Mouse (Mus musculus) spleen, adult 2 months (tissue): ENCODE measurements around the gene Crim1. TPM values are rescaled to one million over a fixed set of nuclear protein-coding genes. Genes with fewer than 3 reads are reported as not detected.

Experiments
- DNase-seq, 2 experiments: peaks; one replicate each; pipeline versions ENCODE4 v3.0.0 to v3.0.0-alpha.2; 2012 to 2021; ENCODE audit warnings: low spot score in 2 of 2, low read depth in 1 of 2
- H3K27ac ChIP-seq: fragments of 200-500 bp; 2 replicates; pipeline ENCODE4 v1.5.1; 2012; ENCODE audit warnings: low read length, inconsistent platforms; ENCODE audit not compliant: insufficient read depth
- H3K27me3 ChIP-seq: fragments of 200-500 bp; 2 replicates; pipeline ENCODE4 v1.6.1; 2012; ENCODE audit warnings: mild to moderate bottlenecking, moderate library complexity, low read length, inconsistent platforms; ENCODE audit not compliant: control insufficient read depth, insufficient read depth
- H3K36me3 ChIP-seq: fragments of 200-500 bp; 2 replicates; pipeline ENCODE4 v1.6.1; 2012; ENCODE audit warnings: mild to moderate bottlenecking, low read length, inconsistent platforms; ENCODE audit not compliant: control insufficient read depth, insufficient read depth
- H3K4me1 ChIP-seq: fragments of 200-500 bp; 2 replicates; pipeline ENCODE4 v1.6.1; 2011; ENCODE audit warnings: inconsistent platforms; ENCODE audit not compliant: control insufficient read depth, insufficient read depth, insufficient read length
- H3K4me3 ChIP-seq: fragments of 200-500 bp; 2 replicates; pipeline ENCODE4 v1.5.1; 2011; ENCODE audit warnings: mild to moderate bottlenecking, inconsistent platforms; ENCODE audit not compliant: insufficient read depth, insufficient read length; ENCODE audit errors: extremely low read depth
- CTCF ChIP-seq: fragments of 200-500 bp; IDR thresholded peaks from 2 replicates; pipeline ENCODE4 v1.5.1; 2011; ENCODE audit warnings: mild to moderate bottlenecking, inconsistent platforms; ENCODE audit not compliant: insufficient read depth, insufficient read length, insufficient replicate concordance; ENCODE audit errors: extremely low read depth
- POLR2A ChIP-seq: fragments of 200-500 bp; IDR thresholded peaks from 2 replicates; pipeline ENCODE4 v1.6.1; 2011; ENCODE audit warnings: low read depth, low read length, inconsistent platforms
- WGBS: fragments of 180-500 bp; shearing (Covaris S2); methylation state at CpG from one replicate; pipeline ENCODE4 v1.1.7; 2018; 5-methylcytosine and 5-hydroxymethylcytosine counted together
- polyA plus RNA-seq: library from polyadenylated mRNA; depleted of rRNA; stranded (reverse); fragments of >200 nt; gene quantifications from 2 replicates; pipeline ENCODE4 v1.2.3, GENCODE M21; 2012

The Crim1 gene
- polyA plus RNA-seq, 1 experiment: 20.5 TPM

DNA sequence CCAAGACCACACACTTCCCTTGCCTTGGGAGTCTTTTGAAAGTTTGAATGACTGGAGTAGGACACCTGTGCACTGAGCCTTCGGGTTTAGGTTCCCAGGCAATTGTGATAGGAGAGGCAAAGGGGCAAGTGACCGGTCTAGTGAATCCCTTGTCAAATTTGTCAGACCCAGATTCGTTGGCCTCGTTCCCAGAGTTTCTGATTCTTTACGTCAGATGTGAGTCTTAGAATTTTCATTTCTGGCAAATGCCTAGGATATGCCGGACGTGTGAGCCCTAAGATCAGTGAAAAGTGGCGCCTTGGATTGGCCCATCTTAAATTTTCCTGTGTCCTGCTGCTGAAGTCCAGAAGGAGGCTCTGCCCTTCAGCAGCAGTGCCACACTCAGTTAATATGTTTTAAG, 71.7 kb downstream of the Crim1 start:
- 80% methylated on average over 8 of the region's 8 CpGs for WGBS
- Histone ChIP-seq H3K36me3 (no peaks in the 10 kb centered on the region), H3K4me3 (no peak overlapping the region), H3K27me3 (no peaks in the 10 kb centered on the region), H3K27ac (no peak overlapping the region), H3K4me1 (no peaks in the 10 kb centered on the region)
- no peak for DNase-seq
- TF ChIP-seq CTCF: no peak
- no peak for TF ChIP-seq POLR2A

DNA sequence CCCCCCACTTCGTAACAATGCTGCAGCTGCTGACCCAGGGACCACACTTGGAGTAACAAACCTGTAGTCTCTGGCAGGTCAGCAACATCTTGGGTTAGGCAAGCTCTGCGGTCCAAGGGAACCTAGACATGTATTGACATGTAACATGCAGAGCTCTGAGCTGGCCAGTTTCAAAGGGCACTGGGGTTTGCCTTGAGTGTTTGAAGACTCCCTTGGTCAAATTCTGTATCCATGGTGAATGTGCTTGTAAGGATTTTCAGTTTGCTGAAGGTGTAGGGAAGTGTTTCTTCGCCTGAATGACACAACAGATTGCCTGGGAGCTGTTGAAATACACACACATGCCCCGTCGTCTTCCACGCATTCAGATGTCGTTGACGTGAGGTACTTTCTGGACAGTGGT, 72.1 kb downstream of the Crim1 start:
- WGBS: 90% methylated on average over 8 of the region's 8 CpGs
- Histone ChIP-seq H3K4me1 (no peaks in the 10 kb centered on the region), H3K36me3 (no peaks in the 10 kb centered on the region), H3K27ac (no peak overlapping the region), H3K4me3 (no peak overlapping the region), H3K27me3 (no peaks in the 10 kb centered on the region)
- no peak for DNase-seq
- TF ChIP-seq POLR2A (no peak), CTCF (no peak)

DNA sequence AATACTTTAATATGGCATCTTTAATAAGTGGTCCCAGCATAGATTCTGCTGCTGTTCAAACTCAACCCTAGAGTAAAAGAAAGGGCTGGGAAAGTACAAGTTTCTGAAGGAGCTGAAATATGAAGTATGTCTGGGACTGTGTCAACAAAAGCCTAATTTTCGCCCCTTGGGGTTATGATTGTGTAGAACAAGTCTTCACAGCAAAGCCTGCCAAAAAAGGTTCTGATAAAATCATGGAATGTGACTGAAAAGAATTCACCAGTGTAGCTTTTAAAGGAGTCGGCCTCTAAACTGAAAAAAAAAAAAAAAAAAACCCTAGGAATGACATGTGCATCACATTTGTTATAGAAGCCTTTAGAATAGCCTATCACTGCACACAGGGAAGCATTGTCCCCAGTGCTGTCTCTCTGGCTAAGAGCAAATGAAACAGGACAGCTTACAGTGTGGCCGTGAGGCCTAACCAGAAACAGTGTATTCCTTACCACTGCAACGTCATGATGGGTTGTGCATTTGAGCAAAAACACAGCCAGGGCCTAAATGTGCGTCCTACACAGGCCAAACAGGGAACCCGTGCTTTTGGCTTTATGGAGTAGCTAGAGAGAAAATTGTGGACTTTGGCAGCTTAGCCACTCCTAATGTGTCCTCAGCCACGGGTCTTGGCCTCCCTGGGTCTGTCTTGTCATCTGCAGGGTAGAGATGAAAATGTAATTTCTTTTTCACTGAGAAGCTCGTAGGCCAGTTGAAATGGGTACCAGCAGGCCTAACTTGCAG, 72.8 kb downstream of the Crim1 start:
- TF ChIP-seq CTCF (no peak), POLR2A (no peak)
- Histone ChIP-seq H3K4me3 (no peak overlapping the region), H3K27me3 (no peaks in the 10 kb centered on the region), H3K4me1 (no peaks in the 10 kb centered on the region), H3K27ac (no peak overlapping the region), H3K36me3 (no peaks in the 10 kb centered on the region)
- no peak for DNase-seq
- WGBS: 87% methylated on average over 8 of the region's 8 CpGs

DNA sequence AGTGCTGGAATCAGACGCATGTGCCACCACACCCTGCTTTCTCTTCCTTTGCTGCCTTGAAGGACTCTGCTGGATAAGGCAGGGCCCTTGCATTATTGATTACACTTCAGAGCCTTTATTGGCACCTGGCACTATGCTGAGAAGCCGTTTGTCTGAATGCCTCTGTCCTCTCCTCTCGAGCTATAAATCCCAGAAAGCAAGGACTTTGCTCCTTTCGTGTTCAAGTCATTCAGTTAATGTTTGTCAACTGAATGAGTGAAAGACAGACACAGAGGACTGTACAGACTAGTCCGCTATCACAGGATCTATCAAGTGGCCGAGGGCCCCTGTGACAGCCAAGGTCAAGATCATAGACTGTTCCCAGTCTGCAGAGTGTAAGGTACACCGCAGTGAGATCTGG, 73.8 kb downstream of the Crim1 start:
- H3K36me3 ChIP-seq: no peaks in the 10 kb centered on the region
- H3K4me3 ChIP-seq: no peak overlapping the region
- TF ChIP-seq POLR2A (no peak), CTCF (no peak)
- H3K27me3 ChIP-seq: no peaks in the 10 kb centered on the region
- no peak for DNase-seq
- no peaks in the 10 kb centered on the region for H3K4me1 ChIP-seq
- no peak overlapping the region for H3K27ac ChIP-seq
- 88% methylated on average over 7 of the region's 7 CpGs for WGBS

DNA sequence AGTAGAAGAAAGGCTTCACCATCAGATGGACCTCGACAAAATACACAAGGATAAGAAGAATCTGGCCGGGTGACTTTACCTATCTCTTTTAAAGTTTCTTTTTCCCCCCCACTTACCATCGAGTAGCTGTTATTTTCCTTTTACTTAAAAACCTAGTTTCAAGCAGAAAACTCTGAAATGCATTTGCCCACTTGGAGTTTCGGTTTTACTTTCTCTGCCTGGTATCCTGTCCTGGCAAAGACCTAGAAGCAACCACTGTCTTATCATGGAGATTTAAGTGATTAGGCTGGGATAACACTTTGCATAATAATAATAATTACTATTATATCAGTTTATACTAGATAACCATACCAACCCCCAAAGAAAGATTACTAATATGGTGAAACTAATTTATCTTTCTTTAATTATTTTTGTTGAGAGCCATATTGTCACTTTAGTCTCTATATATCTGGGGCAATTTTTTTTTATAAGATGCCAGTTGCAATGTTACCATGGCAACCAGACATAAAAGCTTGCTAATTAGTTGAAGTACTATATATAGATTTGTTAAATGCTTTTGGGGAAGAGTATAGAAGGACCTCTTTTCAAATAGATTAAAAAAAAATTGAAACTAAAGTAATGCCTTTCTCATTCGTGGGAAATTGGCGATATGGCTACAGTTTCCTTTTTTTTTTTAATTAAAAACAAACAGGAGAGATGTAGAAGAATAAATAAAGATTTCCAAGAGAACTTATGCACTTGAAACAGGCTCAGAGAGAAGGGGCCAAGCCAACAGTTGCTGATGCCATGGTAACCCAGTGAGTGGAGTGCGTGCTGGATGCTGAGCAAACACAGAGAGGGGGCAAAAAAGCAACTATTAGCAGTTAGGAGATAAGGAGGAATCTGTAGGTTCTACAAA, 74.8 kb downstream of the Crim1 start:
- Histone ChIP-seq H3K4me1 (no peaks in the 10 kb centered on the region), H3K4me3 (no peak overlapping the region), H3K36me3 (no peaks in the 10 kb centered on the region), H3K27me3 (no peaks in the 10 kb centered on the region), H3K27ac (no peak overlapping the region)
- no peak for TF ChIP-seq POLR2A
- TF ChIP-seq CTCF: no peak
- DNase-seq: no peak
- 68% methylated on average over 7 of the region's 7 CpGs for WGBS

DNA sequence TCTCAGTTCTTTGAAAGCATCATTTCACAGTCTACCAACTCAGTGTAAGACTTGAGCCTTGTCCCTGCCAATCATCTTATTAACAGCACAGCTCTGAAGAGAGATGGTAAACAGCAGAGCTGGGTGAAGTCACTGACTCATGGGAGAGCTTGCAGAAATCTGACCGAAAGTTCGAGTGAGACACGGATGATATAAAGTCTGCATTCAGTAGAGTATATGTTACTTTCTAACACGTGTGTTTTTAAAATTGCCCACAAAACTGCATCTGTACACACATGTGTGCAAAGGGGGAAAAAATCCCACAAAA, 75.4 kb downstream of the Crim1 start:
- DNase-seq: no peak
- WGBS: 94% methylated on average over 4 of the region's 4 CpGs
- no peaks in the 10 kb centered on the region for H3K4me1 ChIP-seq
- no peaks in the 10 kb centered on the region for H3K36me3 ChIP-seq
- no peak overlapping the region for H3K27ac ChIP-seq
- no peak overlapping the region for H3K4me3 ChIP-seq
- H3K27me3 ChIP-seq: no peaks in the 10 kb centered on the region
- no peak for TF ChIP-seq POLR2A
- TF ChIP-seq CTCF: no peak

DNA sequence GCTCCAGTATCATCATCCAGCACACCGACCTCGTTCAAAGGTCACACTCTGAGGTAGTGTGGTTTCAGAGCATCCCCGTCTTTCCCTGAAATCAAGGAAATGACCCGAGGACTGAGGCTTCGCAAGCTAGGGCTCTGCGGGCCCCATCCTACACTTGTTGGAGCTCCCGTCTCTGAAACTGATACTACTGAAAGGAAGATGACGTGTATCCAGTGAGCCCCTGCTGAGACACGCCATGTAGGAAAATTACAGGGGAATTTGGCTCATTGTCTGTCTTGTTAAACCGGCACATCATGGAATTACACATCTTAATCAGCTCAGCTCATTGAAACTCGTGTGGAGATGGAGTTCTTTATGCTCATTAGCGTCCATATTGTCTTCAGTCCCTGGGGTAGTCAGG, 79.1 kb downstream of the Crim1 start:
- TF ChIP-seq CTCF: no peak
- TF ChIP-seq POLR2A: no peak
- no peak overlapping the region for H3K4me3 ChIP-seq
- H3K27ac ChIP-seq: no peak overlapping the region
- DNase-seq: no peak
- no peaks in the 10 kb centered on the region for H3K4me1 ChIP-seq
- H3K36me3 ChIP-seq: no peaks in the 10 kb centered on the region
- WGBS: 91% methylated on average over 12 of the region's 12 CpGs
- H3K27me3 ChIP-seq: no peaks in the 10 kb centered on the region
